Mouse (Mus musculus) E14TG2a.4 (cell line): Measurements from ENCODE around the gene Mup8.
"Not testable (repeated sequence)": the region's sequence is repeated elsewhere in the genome, so short reads cannot be mapped to it uniquely, and the experiment has no call there.

ENCODE experiments used
- H3K27me3 ChIP-seq: 2 replicates; pipeline ENCODE4 v1.6.1; 2014; ENCODE audit warnings: low read length, control low read depth; ENCODE audit not compliant: insufficient read depth
- H3K36me3 ChIP-seq: 2 replicates; pipeline ENCODE4 v1.6.1; 2014; ENCODE audit warnings: low read length, control low read depth; ENCODE audit not compliant: insufficient read depth
- H3K4me1 ChIP-seq: replicated peaks from 2 replicates; pipeline ENCODE4 v1.6.1; 2014; ENCODE audit warnings: low read depth, low read length, control low read depth
- H3K4me3 ChIP-seq: replicated peaks from 2 replicates; pipeline ENCODE4 v1.5.1; 2014; ENCODE audit warnings: mild to moderate bottlenecking, low read length
- H3K9me3 ChIP-seq: 2 replicates; pipeline ENCODE4 v1.6.1; 2014; ENCODE audit warnings: low read length, control low read depth

Mup8 gene

GRCm38 (mm10) chr4:60222499-60222898, at the start of gene Mup8:
Gene Mup8 (minus strand): TSS chr4:60222599.
- H3K4me3 ChIP-seq, H3K27me3 ChIP-seq, H3K36me3 ChIP-seq, H3K4me1 ChIP-seq, H3K9me3 ChIP-seq: not testable (repeated sequence)

GRCm38 (mm10) chr4:60265977-60266770, 43.8 kb upstream of the Mup8 start:
- not testable (repeated sequence) for H3K36me3 ChIP-seq, H3K4me3 ChIP-seq, H3K4me1 ChIP-seq, H3K27me3 ChIP-seq, H3K9me3 ChIP-seq

GRCm38 (mm10) chr4:60262706-60263105, 40.3 kb upstream of the Mup8 start:
- not testable (repeated sequence) for H3K36me3 ChIP-seq, H3K9me3 ChIP-seq, H3K27me3 ChIP-seq, H3K4me3 ChIP-seq, H3K4me1 ChIP-seq
